Mouse (Mus musculus) small intestine, adult 2 months (tissue): ENCODE results near the gene Mthfd2.

ENCODE experiments used
- CTCF ChIP-seq: fragments of 200-500 bp; IDR thresholded peaks from 2 replicates; pipeline ENCODE4 v1.5.1; 2012; ENCODE audit warnings: low read depth, mild to moderate bottlenecking, control low read depth, inconsistent platforms, low read length, moderate library complexity, mixed read lengths; ENCODE audit not compliant: insufficient replicate concordance, insufficient read length; ENCODE audit errors: extremely low read depth
- POLR2A ChIP-seq: fragments of 200-500 bp; IDR thresholded peaks from 2 replicates; pipeline ENCODE4 v1.6.1; 2012; ENCODE audit warnings: low read depth, mild to moderate bottlenecking, control low read depth, inconsistent platforms, low read length, moderate library complexity

- no peak for TF ChIP-seq CTCF
- no peak for TF ChIP-seq POLR2A
Measured at GRCm38 (mm10) chr6:83351490-83352160, 25.9 kb upstream of the Mthfd2 start.
